Mouse (Mus musculus) G1E (cell line): ENCODE measurements at regions not wholly inside any gene's neighbourhood (a gene's known extent, or its start where the extent isn't known, plus 50 kb on each side); places are given as distances from the start of the nearest gene placed in this dataset.

Source experiments
- CTCF ChIP-seq: IDR thresholded peaks from 2 replicates; pipeline ENCODE4 v1.5.1; 2012; ENCODE audit warnings: low read depth, low read length, inconsistent platforms, mixed read lengths
- GATA1 ChIP-seq: IDR thresholded peaks from 2 replicates; pipeline ENCODE4 v1.6.1; 2012; ENCODE audit warnings: borderline replicate concordance, low read length, inconsistent platforms, mixed read lengths
- POLR2AphosphoS5 ChIP-seq: IDR thresholded peaks from 2 replicates; pipeline ENCODE4 v1.6.1; 2012; ENCODE audit warnings: low read depth, low read length, inconsistent platforms; ENCODE audit not compliant: insufficient replicate concordance
- TAL1 ChIP-seq: conservative IDR thresholded peaks from 2 replicates; pipeline ENCODE4 v1.6.1; 2012; ENCODE audit warnings: low read depth, low read length, inconsistent platforms, mixed read lengths

- TF ChIP-seq CTCF (no peak), POLR2AphosphoS5 (no peak), GATA1 (no peak), TAL1 (no peak)
These were observed 62.7 kb upstream of the Sh3bp4 start for GRCm38 (mm10) chr1:89007476-89007875.
